Mouse (Mus musculus): ENCODE measurements around the gene Trat1. TPM values are rescaled to one million over a fixed set of nuclear protein-coding genes. Genes with fewer than 3 reads are reported as not detected.

The Trat1 gene
- total RNA-seq, 2 experiments from 2014 or later = 0.54 TPM; not detected in 1

DNA sequence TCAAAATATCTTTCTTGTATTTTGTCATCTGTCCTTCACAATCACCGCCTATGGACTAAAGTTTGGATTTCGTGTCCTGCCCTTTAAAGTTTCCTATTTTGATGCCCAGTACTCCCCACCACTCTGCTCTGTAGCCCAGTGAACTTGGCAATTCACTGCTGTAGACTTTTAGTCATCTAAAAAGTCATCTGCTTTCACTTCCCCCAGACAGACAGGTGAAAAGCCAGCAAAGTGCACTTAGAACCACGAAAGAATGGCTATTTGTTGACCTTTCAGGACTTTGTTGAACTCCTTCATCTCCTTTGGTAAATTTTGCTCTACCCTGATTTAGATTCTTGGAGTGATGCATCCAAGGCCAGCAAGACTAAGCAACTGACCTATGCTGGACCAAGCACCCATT, 34.9 kb downstream of the Trat1 start:
- no peak for ATAC-seq (replicated peaks; ENCODE audit: poor library complexity)

DNA sequence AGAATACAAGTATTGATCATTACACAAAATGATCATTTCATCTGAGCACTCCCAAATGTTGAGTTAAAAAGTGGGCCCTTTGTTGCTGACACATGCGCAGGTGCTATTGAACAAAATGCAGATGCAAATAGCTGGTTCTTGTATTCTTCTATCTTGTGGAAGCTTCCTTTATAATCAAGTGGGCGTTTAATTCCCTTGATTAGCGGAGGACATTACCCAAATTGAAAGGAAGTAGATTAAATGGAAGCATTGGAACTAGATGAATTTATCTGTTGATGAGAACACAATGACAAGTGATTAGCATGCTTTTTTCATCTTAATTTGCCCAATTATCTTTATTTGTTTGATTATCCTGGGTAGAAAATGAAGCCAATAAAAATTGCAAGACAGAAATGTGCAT, 51.6 kb downstream of the Trat1 start:
- no peak for ATAC-seq (replicated peaks; ENCODE audit: poor library complexity)

DNA sequence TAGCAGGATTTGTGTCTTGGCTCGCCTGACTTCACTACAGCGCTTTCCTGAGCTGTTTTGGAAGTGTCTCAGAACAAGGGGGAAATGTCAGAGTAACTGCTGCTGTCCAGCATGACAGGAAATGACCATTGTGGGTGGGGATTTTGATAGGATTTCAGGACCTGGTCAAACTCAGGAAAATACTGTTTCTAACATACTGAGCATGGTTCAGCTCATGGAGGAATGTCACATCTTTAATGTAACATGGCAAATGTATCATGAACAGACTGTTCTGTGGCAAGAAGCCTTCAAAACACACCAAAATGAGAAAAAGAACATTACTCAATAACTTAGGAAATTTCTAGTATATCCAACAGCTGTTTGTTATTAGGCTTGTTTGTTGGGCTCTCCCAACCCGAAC, 52.1 kb downstream of the Trat1 start:
- no peak for ATAC-seq (replicated peaks; ENCODE audit: poor library complexity)

DNA sequence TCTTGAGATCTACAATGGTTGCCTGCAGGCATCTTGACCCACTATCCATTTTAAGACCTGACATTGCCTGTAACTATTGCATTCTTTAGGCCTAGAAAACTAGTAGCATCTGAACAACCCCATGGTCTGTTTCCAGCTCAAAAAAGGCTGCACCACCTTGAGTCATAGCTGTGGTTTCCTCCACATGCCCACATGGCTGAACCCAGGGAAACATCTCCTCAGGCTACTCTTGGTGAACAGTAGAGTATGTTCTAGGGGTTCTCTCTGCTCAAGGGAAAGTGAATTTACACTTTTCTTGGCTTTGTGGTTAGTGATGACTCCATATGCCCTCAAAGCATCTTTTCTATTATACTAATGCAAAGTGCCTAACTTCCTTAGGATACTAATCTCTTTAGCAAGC, 55.5 kb downstream of the Trat1 start:
- peak; percentile 83 for ATAC-seq (replicated peaks; ENCODE audit: poor library complexity)

DNA sequence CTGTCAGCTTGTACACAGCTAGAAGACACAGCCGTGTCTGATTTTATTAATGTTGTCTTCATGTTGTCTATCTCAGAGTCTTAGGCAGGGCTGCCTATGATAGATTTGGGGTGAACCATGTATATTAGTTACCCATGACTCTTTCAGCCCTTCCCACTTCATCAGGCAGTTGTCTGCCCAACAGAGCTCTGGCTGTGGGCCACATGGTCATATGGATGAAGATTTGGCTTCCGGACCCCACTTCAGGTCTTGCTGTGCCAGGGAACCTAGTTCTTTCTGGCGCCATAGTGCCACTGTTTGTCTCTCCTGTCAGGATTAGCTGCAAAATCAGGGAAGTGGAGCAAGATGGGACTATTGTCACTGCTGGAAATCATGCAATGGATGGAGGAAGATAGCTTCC, 69.9 kb downstream of the Trat1 start:
- ATAC-seq (replicated peaks; ENCODE audit: poor library complexity) = no peak

Other genes with a start within 250 kb of the Trat1 start
- not detected in 2 replicates for gene Retnlb, start 44.8 kb upstream of the Trat1 start, total RNA-seq (2015)
- not detected in 2 replicates for gene Retnlb, start 44.8 kb upstream of the Trat1 start, total RNA-seq (2017)
- gene Retnla, start 70.5 kb upstream of the Trat1 start, total RNA-seq (2015) = not detected in 2 replicates
- gene Retnla, start 70.5 kb upstream of the Trat1 start, total RNA-seq (2017) = not detected in 2 replicates
- gene Retnlg, start 100.6 kb upstream of the Trat1 start, total RNA-seq (2015) = 131 and 143 TPM in 2 replicates
- gene Retnlg, start 100.6 kb upstream of the Trat1 start, total RNA-seq (2017) = 34.6 and 51.2 TPM in 2 replicates
- gene Dzip3, start 222.1 kb upstream of the Trat1 start, total RNA-seq (2015) = 29.1 and 31.5 TPM in 2 replicates
- 24.5 and 30.8 TPM in 2 replicates for gene Dzip3, start 222.1 kb upstream of the Trat1 start, total RNA-seq (2017)
- 85.7 and 97.0 TPM in 2 replicates for gene Cip2a, start 222.2 kb upstream of the Trat1 start, total RNA-seq (2015)
- 75.7 and 101 TPM in 2 replicates for gene Cip2a, start 222.2 kb upstream of the Trat1 start, total RNA-seq (2017)

All from megakaryocyte progenitor cell, adult 5-6 weeks (primary cell).